Mouse (Mus musculus): ENCODE results near the gene Fastkd5. TPM values are rescaled to one million over a fixed set of nuclear protein-coding genes. Genes with fewer than 3 reads are reported as not detected.
"Not testable (repeated sequence)": the region's sequence is repeated elsewhere in the genome, so short reads cannot be mapped to it uniquely, and the experiment has no call there.

Fastkd5 gene
- total and polyA plus RNA-seq, 2 experiments: 2.0 to 6.3 TPM

DNA sequence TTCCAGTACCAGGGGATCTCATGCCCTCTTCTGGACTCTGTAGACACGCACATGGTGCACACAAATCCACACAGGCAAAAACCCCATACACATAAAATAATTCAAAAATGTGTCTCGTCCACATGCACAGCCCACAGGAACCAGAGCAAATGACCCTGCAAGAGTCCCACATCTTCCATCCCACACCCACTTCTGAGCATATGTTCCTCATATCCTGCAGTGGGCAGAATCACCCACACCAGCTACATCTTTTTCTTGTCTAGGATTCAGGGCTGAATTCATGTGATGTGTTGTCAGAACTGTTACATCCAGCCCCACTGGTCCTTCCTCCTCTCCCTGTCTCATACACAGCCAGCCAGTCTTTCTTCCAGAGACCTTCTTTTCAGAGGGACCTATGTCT is 23.5 kb upstream of the Fastkd5 start:
- no peak overlapping the region for H3K9ac ChIP-seq (ENCODE audit: low read depth, low read length)
- WGBS: 93% methylated on average over 2 of the region's 2 CpGs

DNA sequence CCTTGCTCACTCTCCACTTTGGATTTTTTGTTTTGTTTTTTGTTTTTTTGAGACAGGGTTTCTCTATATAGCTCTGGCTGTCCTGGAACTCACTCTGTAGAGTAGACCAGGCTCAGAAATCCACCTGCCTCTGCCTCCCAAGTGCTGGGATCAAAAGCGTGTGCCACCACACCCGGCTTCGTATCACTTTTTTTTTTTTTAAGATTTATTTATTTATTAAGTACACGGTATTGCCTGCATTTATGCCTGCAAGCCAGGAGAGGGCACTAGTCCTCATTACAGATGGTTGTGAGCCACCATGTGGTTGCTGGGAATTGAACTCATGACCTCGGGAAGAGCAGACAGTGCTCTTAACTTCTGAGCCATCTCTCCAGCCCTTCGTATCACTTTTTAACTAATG is 19.2 kb upstream of the Fastkd5 start:
- not testable (repeated sequence) for H3K27me3 ChIP-seq (ENCODE audit: control insufficient read depth, insufficient read depth, low read length); DNase-seq (ENCODE audit: extremely low read depth, low read depth, low spot score); H3K79me2 ChIP-seq (ENCODE audit: control insufficient read depth, insufficient read depth, low read length); H3K4me1 ChIP-seq (ENCODE audit: control insufficient read depth, insufficient read depth, low read length); H3K9ac ChIP-seq (ENCODE audit: low read depth, low read length); H3K36me3 ChIP-seq (ENCODE audit: control insufficient read depth, insufficient read depth, low read length); H3K27ac ChIP-seq (replicated peaks; ENCODE audit: insufficient read depth, low read depth, low read length); H3K4me3 ChIP-seq (ENCODE audit: insufficient read depth, low read depth, low read length)
- 87% methylated on average over 6 of the region's 6 CpGs for WGBS

More for the DNA sequence above, 23.5 kb upstream of the Fastkd5 start:
- no peak for DNase-seq (ENCODE audit: extremely low read depth, low read depth, low spot score)
- no peak for TF ChIP-seq CTCF (IDR thresholded peaks at IDR 0.05; ENCODE audit: low read depth, low read length)
- Histone ChIP-seq H3K36me3 (ENCODE audit: control insufficient read depth, insufficient read depth, low read length) (peaks cover 34% of the 10 kb centered on the region), H3K27ac (replicated peaks; ENCODE audit: insufficient read depth, low read depth, low read length) (no peak overlapping the region), H3K4me1 (ENCODE audit: control insufficient read depth, insufficient read depth, low read length) (no peaks in the 10 kb centered on the region), H3K79me2 (ENCODE audit: control insufficient read depth, insufficient read depth, low read length) (no peaks in the 10 kb centered on the region), H3K27me3 (ENCODE audit: control insufficient read depth, insufficient read depth, low read length) (no peaks in the 10 kb centered on the region), H3K4me3 (ENCODE audit: insufficient read depth, low read depth, low read length) (no peak overlapping the region)

DNA sequence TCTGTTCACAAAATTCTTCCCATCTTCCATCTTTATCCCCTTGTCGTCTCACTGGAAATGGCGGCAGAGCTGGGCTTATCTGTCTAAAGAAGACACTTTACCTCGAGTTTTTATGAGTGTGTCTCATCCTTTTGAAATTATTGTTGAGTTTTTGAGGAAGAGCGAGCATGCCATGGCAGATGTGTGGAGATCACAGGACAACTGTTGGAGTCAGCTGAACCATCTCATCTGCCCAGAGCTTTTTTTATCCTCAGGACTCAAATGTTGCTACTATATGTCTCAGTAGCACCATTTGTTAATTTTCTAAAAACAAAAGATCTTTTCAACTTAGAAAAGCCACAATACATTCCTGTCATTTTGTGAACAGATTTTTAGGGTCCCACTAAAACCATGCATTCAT is 15.4 kb upstream of the Fastkd5 start:
- TF ChIP-seq POLR2A (IDR thresholded peaks at IDR 0.05; ENCODE audit: extremely low read depth, insufficient read depth, low read length) (no peak), CTCF (IDR thresholded peaks at IDR 0.05; ENCODE audit: low read depth, low read length) (no peak)

DNA sequence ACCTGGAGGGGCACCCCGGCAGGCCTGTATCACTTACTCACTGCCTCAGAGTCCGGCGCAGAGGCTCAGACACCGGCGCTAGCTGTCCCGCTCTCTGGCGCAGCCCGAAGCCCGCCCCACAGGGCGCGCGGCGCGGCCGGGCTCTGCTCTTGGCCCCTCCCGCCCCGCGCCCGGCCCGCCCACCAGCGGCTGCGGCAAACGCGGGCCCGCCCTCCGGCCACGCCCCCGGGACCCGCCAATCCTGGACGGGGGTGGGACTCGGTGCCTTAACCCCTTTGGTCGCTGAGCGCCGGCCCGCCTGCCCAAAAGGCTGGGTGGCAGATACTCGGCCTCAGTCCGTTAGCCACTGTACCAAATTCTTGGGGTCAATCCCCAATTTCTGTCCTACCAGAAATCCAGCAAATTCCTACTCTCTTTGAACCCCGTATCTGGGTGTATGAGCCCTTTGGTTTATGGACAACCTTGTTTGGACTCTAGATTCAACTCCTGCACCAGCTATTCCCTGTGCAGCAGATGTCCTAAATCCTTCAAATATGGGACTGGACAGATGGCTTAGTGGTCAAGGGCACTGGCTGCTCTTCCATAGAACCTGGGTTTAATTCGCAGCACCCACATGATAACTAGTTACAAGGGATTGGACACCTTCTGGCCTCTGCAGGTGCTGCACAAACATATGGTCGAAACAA is 13.0 kb upstream of the Fastkd5 start, which contains the start of gene Lzts3:
TSS of gene Lzts3 (minus strand) at position 120 of the 686 bp plus-strand sequence.
- TF ChIP-seq POLR2A (IDR thresholded peaks at IDR 0.05; ENCODE audit: extremely low read depth, insufficient read depth, low read length) (peak; percentile 70), CTCF (IDR thresholded peaks at IDR 0.05; ENCODE audit: low read depth, low read length) (0 out of 2 replicates have a peak, but pooled peaks have one; percentile 1)

More for the DNA sequence above, 15.4 kb upstream of the Fastkd5 start:
- DNase-seq (ENCODE audit: extremely low read depth, low read depth, low spot score): no peak
- no peaks in the 10 kb centered on the region; the same call in 1 of the 2 replicates for H3K36me3 ChIP-seq (ENCODE audit: control insufficient read depth, insufficient read depth, low read length)
- H3K9ac ChIP-seq (ENCODE audit: low read depth, low read length): no peak overlapping the region
- no peak overlapping the region for H3K27ac ChIP-seq (replicated peaks; ENCODE audit: insufficient read depth, low read depth, low read length)
- no peaks in the 10 kb centered on the region for H3K27me3 ChIP-seq (ENCODE audit: control insufficient read depth, insufficient read depth, low read length)
- 85% methylated on average over 4 of the region's 4 CpGs for WGBS
- peaks cover 15% of the 10 kb centered on the region for H3K4me1 ChIP-seq (ENCODE audit: control insufficient read depth, insufficient read depth, low read length)
- no peak overlapping the region for H3K4me3 ChIP-seq (ENCODE audit: insufficient read depth, low read depth, low read length)
- peaks cover 5% of the 10 kb centered on the region; the same call in 1 of the 2 replicates for H3K79me2 ChIP-seq (ENCODE audit: control insufficient read depth, insufficient read depth, low read length)

DNA sequence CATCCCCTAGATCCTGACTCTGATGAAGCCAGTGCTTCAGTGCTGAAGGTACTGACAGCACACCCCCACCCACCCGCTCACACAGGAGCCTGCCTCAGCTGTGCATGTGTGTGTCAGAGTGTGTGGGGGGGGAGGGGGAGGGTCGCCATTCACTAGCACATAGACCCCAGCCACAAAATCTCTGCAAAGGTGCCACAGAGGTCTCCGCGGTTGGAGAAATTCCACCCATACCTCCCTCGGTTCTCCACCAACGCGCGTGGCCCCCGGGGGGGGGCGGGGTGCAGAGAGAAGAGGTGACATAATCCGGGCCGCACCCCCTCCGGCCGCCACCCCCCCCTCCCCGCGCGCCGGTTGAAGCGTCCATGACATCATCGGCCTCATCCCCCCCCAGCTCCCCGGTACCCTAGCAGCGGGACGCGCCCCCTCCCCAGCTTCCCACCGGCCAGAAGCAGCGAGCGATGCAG is 12.4 kb upstream of the Fastkd5 start:
- no peaks in the 10 kb centered on the region for H3K36me3 ChIP-seq (ENCODE audit: control insufficient read depth, insufficient read depth, low read length)
- peaks cover 5% of the 10 kb centered on the region; the same call in 1 of the 2 replicates for H3K79me2 ChIP-seq (ENCODE audit: control insufficient read depth, insufficient read depth, low read length)
- WGBS: 1% methylated on average over 25 of the region's 27 CpGs
- TF ChIP-seq CTCF (IDR thresholded peaks at IDR 0.05; ENCODE audit: low read depth, low read length) (no peak), POLR2A (IDR thresholded peaks at IDR 0.05; ENCODE audit: extremely low read depth, insufficient read depth, low read length) (no peak)
- H3K4me1 ChIP-seq (ENCODE audit: control insufficient read depth, insufficient read depth, low read length): peaks cover 21% of the 10 kb centered on the region
- H3K9ac ChIP-seq (ENCODE audit: low read depth, low read length): peak overlapping the region; percentile 92
- peak overlapping the region; percentile 98 for H3K4me3 ChIP-seq (ENCODE audit: insufficient read depth, low read depth, low read length)
- H3K27ac ChIP-seq (replicated peaks; ENCODE audit: insufficient read depth, low read depth, low read length): peak overlapping the region; percentile 50
- H3K27me3 ChIP-seq (ENCODE audit: control insufficient read depth, insufficient read depth, low read length): no peaks in the 10 kb centered on the region
- DNase-seq (ENCODE audit: extremely low read depth, low read depth, low spot score): no peak

More for the DNA sequence above, 13.0 kb upstream of the Fastkd5 start, which contains the start of gene Lzts3:
- peak; percentile 60 for DNase-seq (ENCODE audit: extremely low read depth, low read depth, low spot score)
- H3K9ac ChIP-seq (ENCODE audit: low read depth, low read length): peak within 1 kb of the TSS; percentile 92
- H3K4me3 ChIP-seq (ENCODE audit: insufficient read depth, low read depth, low read length): peak within 1 kb of the TSS; percentile 98
- peak within 1 kb of the TSS; percentile 81 for H3K27ac ChIP-seq (replicated peaks; ENCODE audit: insufficient read depth, low read depth, low read length)
- no peaks in the 10 kb centered on the region for H3K27me3 ChIP-seq (ENCODE audit: control insufficient read depth, insufficient read depth, low read length)
- WGBS: 4% methylated on average over 40 of the region's 40 CpGs
- peaks cover 21% of the 10 kb centered on the region for H3K4me1 ChIP-seq (ENCODE audit: control insufficient read depth, insufficient read depth, low read length)
- H3K36me3 ChIP-seq (ENCODE audit: control insufficient read depth, insufficient read depth, low read length): no peaks in the 10 kb centered on the region
- peaks cover 5% of the 10 kb centered on the region; the same call in 1 of the 2 replicates for H3K79me2 ChIP-seq (ENCODE audit: control insufficient read depth, insufficient read depth, low read length)

Measured in liver, adult 2 months (tissue).